Mouse (Mus musculus): ENCODE results near the gene Arhgef28. TPM values are rescaled to one million over a fixed set of nuclear protein-coding genes. Genes with fewer than 3 reads are reported as not detected.

Gene Arhgef28
- polyA plus RNA-seq, 1 experiment from 2014 or later = 10.6 TPM

- Histone ChIP-seq H3K4me3 (no peak overlapping the region), H3K36me3 (no peaks in the 10 kb centered on the region), H3K27me3 (ENCODE audit: insufficient read depth, poor library complexity, severe bottlenecking) (peaks cover 7% of the 10 kb centered on the region), H3K4me1 (replicated peaks) (peaks cover 31% of the 10 kb centered on the region), H3K9me3 (no peaks in the 10 kb centered on the region), H3K27ac (0 out of 2 replicates have a peak overlapping the region, but pooled peaks have one; percentile 31)
- 51% methylated on average over 15 of the region's 15 CpGs for WGBS
- peak; percentile 17 for DNase-seq (ENCODE audit: low spot score)
These were observed 314.0 kb downstream of the Arhgef28 start for GRCm38 (mm10) chr13:97892089-97892884.

DNA sequence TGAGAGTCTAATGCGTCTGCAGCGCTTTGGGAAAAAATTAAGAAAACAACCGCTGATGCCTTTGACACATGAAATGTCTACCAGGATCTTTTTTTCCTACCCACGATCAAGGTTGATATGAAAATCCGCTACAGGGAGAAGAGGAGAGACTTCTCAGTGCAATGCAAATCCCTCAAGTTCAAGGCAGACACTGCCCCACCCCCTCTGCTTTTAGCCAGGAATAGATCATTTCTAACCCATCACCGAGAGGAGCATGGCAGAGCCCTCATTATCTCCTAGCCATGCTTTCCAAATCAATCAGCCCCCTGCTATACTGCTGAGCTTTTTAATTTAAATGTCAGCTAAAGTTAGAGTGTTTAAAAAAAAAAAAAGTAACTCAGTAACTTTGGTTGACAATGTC, 318.2 kb downstream of the Arhgef28 start:
- Histone ChIP-seq H3K9me3 (no peaks in the 10 kb centered on the region), H3K27me3 (ENCODE audit: insufficient read depth, poor library complexity, severe bottlenecking) (peaks cover 3% of the 10 kb centered on the region; the same call in 1 of the 2 replicates), H3K36me3 (no peaks in the 10 kb centered on the region), H3K4me3 (no peak overlapping the region), H3K27ac (no peak overlapping the region), H3K4me1 (replicated peaks) (peaks cover 34% of the 10 kb centered on the region)
- WGBS = 65% methylated on average over 6 of the region's 6 CpGs
- no peak for DNase-seq (ENCODE audit: low spot score)

- H3K27ac ChIP-seq = no peak overlapping the region
These were observed 318.7 kb downstream of the Arhgef28 start for GRCm38 (mm10) chr13:97887558-97887957.

DNA sequence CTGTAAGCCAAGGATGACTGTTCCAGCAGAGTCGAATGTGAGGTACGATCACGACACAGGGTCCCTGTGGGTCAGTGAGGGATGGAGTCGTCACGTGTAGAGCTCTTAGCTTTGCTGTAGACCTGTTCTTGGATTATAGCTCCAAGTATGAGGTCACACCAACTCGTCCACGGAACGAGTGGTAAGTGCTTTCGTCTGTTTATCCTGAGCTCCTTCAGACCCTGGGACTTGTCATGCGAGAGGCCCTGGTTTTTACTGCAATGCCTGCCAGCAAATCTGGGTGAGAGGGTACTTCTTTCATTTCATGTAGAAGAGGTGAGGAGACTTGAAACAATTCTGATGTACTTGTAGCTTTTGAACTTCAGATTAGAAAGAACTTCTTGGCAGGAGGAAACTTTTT, 322.6 kb downstream of the Arhgef28 start:
- no peak for DNase-seq (ENCODE audit: low spot score)
- Histone ChIP-seq H3K27me3 (ENCODE audit: insufficient read depth, poor library complexity, severe bottlenecking) (no peaks in the 10 kb centered on the region; the same call in 1 of the 2 replicates), H3K27ac (no peak overlapping the region), H3K4me3 (no peak overlapping the region), H3K4me1 (replicated peaks) (peaks cover 15% of the 10 kb centered on the region), H3K9me3 (no peaks in the 10 kb centered on the region), H3K36me3 (no peaks in the 10 kb centered on the region)
- 87% methylated on average over 10 of the region's 10 CpGs for WGBS

More at GRCm38 (mm10) chr13:97887558-97887957, 318.7 kb downstream of the Arhgef28 start:
- H3K27me3 ChIP-seq (ENCODE audit: insufficient read depth, poor library complexity, severe bottlenecking) = peaks cover 3% of the 10 kb centered on the region; the same call in 1 of the 2 replicates
- WGBS = 47% methylated on average over 7 of the region's 7 CpGs
- peaks cover 29% of the 10 kb centered on the region for H3K4me1 ChIP-seq (replicated peaks)
- no peaks in the 10 kb centered on the region for H3K9me3 ChIP-seq
- no peaks in the 10 kb centered on the region for H3K36me3 ChIP-seq
- H3K4me3 ChIP-seq = no peak overlapping the region
- DNase-seq (ENCODE audit: low spot score) = no peak

DNA sequence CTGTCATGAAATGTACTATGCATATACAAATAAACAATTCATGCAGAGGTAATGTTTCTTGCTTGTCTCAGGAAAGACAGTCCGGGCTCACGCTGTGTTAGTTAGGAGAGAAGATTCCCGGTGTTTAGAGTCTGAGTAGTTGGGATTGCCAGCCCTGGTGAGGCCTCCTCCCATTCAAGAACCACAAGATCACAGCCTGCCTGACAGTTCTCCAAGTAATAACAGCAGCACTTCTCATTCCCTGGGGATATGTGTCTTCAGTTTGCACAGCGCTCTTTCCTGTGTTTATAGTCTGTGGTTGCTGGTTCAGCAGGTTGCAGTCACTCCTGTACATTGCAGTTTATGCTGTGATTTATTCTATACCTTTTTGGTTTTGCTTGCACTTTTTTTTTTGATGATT, 329.8 kb downstream of the Arhgef28 start:
- Histone ChIP-seq H3K4me3 (no peak overlapping the region), H3K27me3 (ENCODE audit: insufficient read depth, poor library complexity, severe bottlenecking) (no peaks in the 10 kb centered on the region), H3K9me3 (no peaks in the 10 kb centered on the region), H3K4me1 (replicated peaks) (peaks cover 5% of the 10 kb centered on the region; the same call in 1 of the 2 replicates), H3K27ac (no peak overlapping the region), H3K36me3 (no peaks in the 10 kb centered on the region)
- WGBS = 77% methylated on average over 4 of the region's 4 CpGs
- no peak for DNase-seq (ENCODE audit: low spot score)

GRCm38 (mm10) chr13:97876031-97876430, 330.2 kb downstream of the Arhgef28 start:
- 90% methylated on average over 6 of the region's 6 CpGs for WGBS
- peaks cover 5% of the 10 kb centered on the region; the same call in 1 of the 2 replicates for H3K4me1 ChIP-seq (replicated peaks)
- H3K9me3 ChIP-seq = no peaks in the 10 kb centered on the region
- DNase-seq (ENCODE audit: low spot score) = no peak
- no peaks in the 10 kb centered on the region for H3K36me3 ChIP-seq
- no peak overlapping the region for H3K4me3 ChIP-seq
- no peaks in the 10 kb centered on the region for H3K27me3 ChIP-seq (ENCODE audit: insufficient read depth, poor library complexity, severe bottlenecking)
- no peak overlapping the region for H3K27ac ChIP-seq

DNA sequence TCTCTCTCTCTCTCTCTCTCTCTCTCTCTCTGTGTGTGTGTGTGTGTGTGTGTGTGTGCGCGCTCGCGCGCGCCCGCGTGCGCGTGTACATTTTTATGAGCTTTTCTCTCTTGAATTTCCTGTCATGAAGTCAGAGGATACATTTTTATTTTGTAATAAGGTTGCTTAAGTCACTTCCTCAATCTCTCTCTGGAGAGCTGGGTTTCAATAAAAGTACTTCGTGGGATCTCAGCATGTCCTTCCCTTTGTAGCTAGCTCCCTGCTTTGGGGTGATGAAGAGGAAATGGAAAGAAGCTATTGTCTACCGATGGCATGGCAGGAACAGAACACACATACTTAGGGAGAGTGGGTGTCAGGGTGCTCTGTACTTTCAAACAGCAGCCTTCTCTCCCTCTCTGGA, 336.8 kb downstream of the Arhgef28 start:
- Histone ChIP-seq H3K4me1 (replicated peaks) (peaks cover 32% of the 10 kb centered on the region), H3K36me3 (no peaks in the 10 kb centered on the region), H3K27me3 (ENCODE audit: insufficient read depth, poor library complexity, severe bottlenecking) (no peaks in the 10 kb centered on the region), H3K27ac (no peak overlapping the region), H3K4me3 (no peak overlapping the region), H3K9me3 (no peaks in the 10 kb centered on the region)
- DNase-seq (ENCODE audit: low spot score) = no peak
- WGBS = 93% methylated on average over 12 of the region's 12 CpGs

DNA sequence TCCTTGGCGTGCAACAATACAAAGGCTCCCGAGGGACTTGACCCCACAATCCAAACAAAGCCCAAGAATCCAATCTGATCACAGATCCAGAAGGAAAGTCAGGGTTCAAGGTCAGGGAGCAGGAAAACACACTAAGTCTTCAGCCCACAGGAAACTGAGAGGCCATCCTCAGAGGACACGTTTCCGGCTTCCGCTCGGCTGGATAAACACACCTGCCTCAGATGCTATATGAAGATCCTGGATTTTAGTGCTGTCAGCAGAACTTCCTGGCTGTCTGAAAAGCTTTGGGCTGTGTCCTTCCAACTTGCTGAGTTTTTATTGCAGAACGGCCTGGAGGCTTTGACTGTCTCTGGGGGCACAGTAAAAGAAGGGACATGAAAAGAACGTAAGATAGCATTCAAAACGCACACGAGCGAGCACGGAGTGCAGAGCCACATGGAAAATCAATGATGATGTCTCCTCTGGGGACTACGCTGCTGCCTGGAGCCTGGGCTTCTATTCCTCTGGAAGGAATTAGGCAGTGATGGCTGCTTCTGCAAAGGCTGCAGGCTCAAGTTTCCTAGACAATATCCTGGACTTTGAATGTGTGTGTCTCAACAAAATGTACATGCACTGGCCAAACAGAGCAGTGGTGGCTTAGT, 338.8 kb downstream of the Arhgef28 start:
- WGBS = 45% methylated on average over 13 of the region's 13 CpGs
- H3K27ac ChIP-seq = peak overlapping the region; percentile 56

GRCm38 (mm10) chr13:97859071-97859470, 347.2 kb downstream of the Arhgef28 start:
- WGBS = 88% methylated on average over 3 of the region's 3 CpGs
- Histone ChIP-seq H3K27me3 (ENCODE audit: insufficient read depth, poor library complexity, severe bottlenecking) (no peaks in the 10 kb centered on the region), H3K4me1 (replicated peaks) (no peaks in the 10 kb centered on the region), H3K4me3 (no peak overlapping the region), H3K9me3 (no peaks in the 10 kb centered on the region), H3K27ac (no peak overlapping the region), H3K36me3 (no peaks in the 10 kb centered on the region)
- DNase-seq (ENCODE audit: low spot score) = no peak

More for the DNA sequence above, 338.8 kb downstream of the Arhgef28 start:
- peak; percentile 39 for DNase-seq (ENCODE audit: low spot score)
- Histone ChIP-seq H3K4me3 (no peak overlapping the region), H3K27me3 (ENCODE audit: insufficient read depth, poor library complexity, severe bottlenecking) (no peaks in the 10 kb centered on the region), H3K36me3 (no peaks in the 10 kb centered on the region), H3K9me3 (no peaks in the 10 kb centered on the region), H3K4me1 (replicated peaks) (peaks cover 28% of the 10 kb centered on the region)

DNA sequence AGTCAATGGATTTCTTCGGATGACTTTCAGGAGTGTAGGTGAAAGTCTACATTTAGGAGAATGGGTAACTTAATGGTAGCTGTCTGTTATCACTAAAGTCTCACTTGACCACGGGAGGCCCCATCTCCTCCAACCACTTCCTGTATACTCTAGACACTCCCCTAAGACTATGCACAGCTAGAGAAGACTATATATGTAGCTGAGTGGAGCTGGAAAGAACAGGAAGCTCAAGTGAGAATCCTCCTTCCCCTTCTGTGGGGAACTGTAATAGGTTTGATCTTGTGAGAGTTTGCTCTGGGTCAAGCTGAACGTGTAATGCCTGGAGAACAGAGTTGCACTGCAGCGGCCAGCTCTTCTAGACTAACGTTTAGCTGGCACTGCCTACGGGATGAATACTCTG, 348.4 kb downstream of the Arhgef28 start:
- H3K27me3 ChIP-seq (ENCODE audit: insufficient read depth, poor library complexity, severe bottlenecking) = no peaks in the 10 kb centered on the region
- H3K27ac ChIP-seq = no peak overlapping the region
- 88% methylated on average over 6 of the region's 6 CpGs for WGBS
- DNase-seq (ENCODE audit: low spot score) = no peak
- no peak overlapping the region for H3K4me3 ChIP-seq
- H3K36me3 ChIP-seq = no peaks in the 10 kb centered on the region
- no peaks in the 10 kb centered on the region for H3K4me1 ChIP-seq (replicated peaks)
- no peaks in the 10 kb centered on the region for H3K9me3 ChIP-seq

- WGBS = 77% methylated on average over 8 of the region's 8 CpGs
- DNase-seq (ENCODE audit: low spot score) = no peak
- H3K9me3 ChIP-seq = no peaks in the 10 kb centered on the region
- no peak overlapping the region for H3K27ac ChIP-seq
- H3K4me1 ChIP-seq (replicated peaks) = no peaks in the 10 kb centered on the region
- no peak overlapping the region for H3K4me3 ChIP-seq
- no peaks in the 10 kb centered on the region for H3K36me3 ChIP-seq
- no peaks in the 10 kb centered on the region for H3K27me3 ChIP-seq (ENCODE audit: insufficient read depth, poor library complexity, severe bottlenecking)
These were observed 352.8 kb downstream of the Arhgef28 start for GRCm38 (mm10) chr13:97853356-97853968.
